Mouse (Mus musculus) neural tube, embryonic 11.5 days (tissue): ENCODE results near the gene Adat3. TPM values are rescaled to one million over a fixed set of nuclear protein-coding genes. Genes with fewer than 3 reads are reported as not detected.
"Not testable (repeated sequence)": the region's sequence is repeated elsewhere in the genome, so short reads cannot be mapped to it uniquely, and the experiment has no call there.

Source experiments
- ATAC-seq: fragments of 200-750 bp; cut with Nextera tagmentation; 2 replicates; pipeline ENCODE4 v1.8.0; 2017; ENCODE audit warnings: moderate number of reproducible peaks, mild to moderate bottlenecking, moderate TSS enrichment, moderate library complexity; ENCODE audit not compliant: insufficient read depth, low FRiP score, low TSS enrichment
- DNase-seq: peaks from one replicate; pipeline ENCODE4 v3.0.0-alpha.2; 2015; ENCODE audit warnings: low spot score
- H3K27ac ChIP-seq: fragments of 300-500 bp; sonication (generic); 2 replicates; pipeline ENCODE4 v1.5.1; 2014; ENCODE audit warnings: low read depth, mild to moderate bottlenecking, low read length
- H3K27me3 ChIP-seq: fragments of 300-500 bp; sonication (generic); 2 replicates; pipeline ENCODE4 v1.6.1; 2014; ENCODE audit warnings: mild to moderate bottlenecking, low read length, mixed read lengths; ENCODE audit not compliant: control insufficient read depth, insufficient read depth
- H3K36me3 ChIP-seq: fragments of 300-500 bp; sonication (generic); 2 replicates; pipeline ENCODE4 v1.6.1; 2014; ENCODE audit warnings: mild to moderate bottlenecking, low read length, moderate library complexity, mixed read lengths; ENCODE audit not compliant: control insufficient read depth, insufficient read depth
- H3K4me1 ChIP-seq: fragments of 300-500 bp; sonication (generic); 2 replicates; pipeline ENCODE4 v1.6.1; 2014; ENCODE audit warnings: low read length, mixed read lengths; ENCODE audit not compliant: control insufficient read depth, insufficient read depth
- H3K4me2 ChIP-seq: fragments of 300-500 bp; sonication (generic); 2 replicates; pipeline ENCODE4 v1.6.1; 2014; ENCODE audit warnings: low read depth, mild to moderate bottlenecking, moderate library complexity
- H3K4me3 ChIP-seq: fragments of 300-500 bp; sonication (generic); 2 replicates; pipeline ENCODE4 v1.5.1; 2014; ENCODE audit warnings: low read depth, low read length
- H3K9ac ChIP-seq: fragments of 300-500 bp; sonication (generic); 2 replicates; pipeline ENCODE4 v1.6.1; 2014; ENCODE audit warnings: mild to moderate bottlenecking, low read length
- H3K9me3 ChIP-seq: fragments of 300-500 bp; sonication (generic); 2 replicates; pipeline ENCODE4 v1.6.1; 2016; ENCODE audit warnings: low read length; ENCODE audit not compliant: control insufficient read depth
- WGBS: fragments of 180-500 bp; shearing (Covaris S2); extraction: QIAGEN DNeasy Blood & Tissue Kit; methylation state at CpG from one replicate; pipeline ENCODE4 v1.1.7; 2014; 5-methylcytosine and 5-hydroxymethylcytosine counted together
- polyA plus RNA-seq: library from polyadenylated mRNA; unstranded; fragments of >200 nt; fragmentation: Nextera tagmentation; extraction: Ambion mirVana; gene quantifications from 2 replicates; pipeline ENCODE4 v1.2.1, GENCODE M21; 2014

The Adat3 gene
- polyA plus RNA-seq, 1 experiment from 2014 or later, result 8.0 TPM

DNA sequence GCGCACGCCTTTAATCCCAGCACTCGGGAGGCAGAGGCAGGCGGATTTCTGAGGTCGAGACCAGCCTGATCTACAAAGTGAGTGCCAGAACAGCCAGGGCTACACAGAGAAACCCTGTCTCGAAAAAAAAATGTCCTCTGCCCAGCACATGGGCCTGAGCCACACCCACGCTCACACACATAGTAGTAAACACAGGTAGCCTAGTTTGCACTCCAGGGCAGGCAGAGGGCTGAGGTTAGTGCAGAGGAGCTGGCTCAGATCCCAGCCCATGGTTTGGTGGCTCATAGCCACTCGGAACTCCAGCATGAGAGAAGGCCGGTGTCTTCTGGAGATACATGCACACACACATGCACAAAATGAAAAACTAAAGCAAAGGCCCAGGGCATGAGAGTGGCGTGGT lies 44.3 kb downstream of the Adat3 start:
- no peak for ATAC-seq
- H3K4me2 ChIP-seq, result no peak overlapping the region
- DNase-seq, result no peak
- H3K36me3 ChIP-seq, result peaks cover 19% of the 10 kb centered on the region
- H3K27ac ChIP-seq, result no peak overlapping the region
- H3K9ac ChIP-seq, result no peak overlapping the region
- H3K4me3 ChIP-seq, result no peak overlapping the region
- H3K9me3 ChIP-seq, result no peaks in the 10 kb centered on the region
- 0 out of 2 replicates have a peak, but pooled peaks cover 3% of the 10 kb centered on the region for H3K4me1 ChIP-seq
- no peaks in the 10 kb centered on the region for H3K27me3 ChIP-seq
- WGBS, result 97% methylated on average over 10 of the region's 10 CpGs

DNA sequence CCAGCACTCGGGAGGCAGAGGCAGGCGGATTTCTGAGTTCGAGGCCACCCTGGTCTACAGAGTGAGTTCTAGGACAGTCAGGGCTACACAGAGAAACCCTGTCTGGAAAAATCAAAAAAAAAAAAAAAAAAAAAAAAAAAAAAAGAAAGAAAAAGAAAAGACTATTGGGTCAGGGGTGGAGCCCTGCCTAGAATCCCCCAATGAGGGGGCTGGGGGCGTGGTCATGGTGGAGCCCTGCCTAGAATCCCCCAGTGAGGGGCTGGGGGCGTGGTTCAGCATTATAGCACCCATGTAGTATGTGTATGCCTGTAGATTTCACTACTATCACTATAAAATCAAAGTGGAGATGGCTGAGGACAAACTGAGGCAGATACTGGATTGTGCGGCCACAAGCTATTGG lies 47.2 kb downstream of the Adat3 start:
- DNase-seq, H3K4me2 ChIP-seq, H3K27me3 ChIP-seq, H3K4me1 ChIP-seq, H3K27ac ChIP-seq, ATAC-seq, H3K4me3 ChIP-seq, H3K9me3 ChIP-seq, H3K9ac ChIP-seq, H3K36me3 ChIP-seq: not testable (repeated sequence)
- 91% methylated on average over 6 of the region's 6 CpGs for WGBS

DNA sequence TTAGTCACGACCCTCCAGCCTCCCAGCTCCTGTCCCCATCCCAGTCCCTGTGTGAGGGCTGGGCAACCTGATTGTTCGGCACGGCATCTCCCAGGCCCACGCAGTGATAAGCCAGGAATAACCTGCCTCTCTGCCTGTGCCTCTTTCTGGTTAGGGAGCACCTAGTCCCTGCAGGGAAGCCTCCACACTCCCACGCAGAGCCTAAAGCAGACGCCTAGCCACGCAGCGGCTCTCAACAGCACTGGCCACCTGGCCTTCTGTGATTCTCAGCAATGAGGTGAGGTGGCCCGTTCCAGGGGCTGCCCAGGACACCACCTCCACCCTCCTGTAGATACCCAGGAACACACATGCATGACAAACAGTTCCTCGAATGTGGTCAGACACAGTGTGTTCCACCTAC lies 47.7 kb downstream of the Adat3 start:
- 96% methylated on average over 10 of the region's 10 CpGs for WGBS
- Histone ChIP-seq H3K9me3 (no peaks in the 10 kb centered on the region), H3K4me3 (no peak overlapping the region), H3K36me3 (peaks cover 3% of the 10 kb centered on the region), H3K9ac (no peak overlapping the region), H3K4me1 (peaks cover 8% of the 10 kb centered on the region), H3K27ac (no peak overlapping the region), H3K27me3 (no peaks in the 10 kb centered on the region), H3K4me2 (no peak overlapping the region)
- ATAC-seq (no peak), DNase-seq (no peak)

DNA sequence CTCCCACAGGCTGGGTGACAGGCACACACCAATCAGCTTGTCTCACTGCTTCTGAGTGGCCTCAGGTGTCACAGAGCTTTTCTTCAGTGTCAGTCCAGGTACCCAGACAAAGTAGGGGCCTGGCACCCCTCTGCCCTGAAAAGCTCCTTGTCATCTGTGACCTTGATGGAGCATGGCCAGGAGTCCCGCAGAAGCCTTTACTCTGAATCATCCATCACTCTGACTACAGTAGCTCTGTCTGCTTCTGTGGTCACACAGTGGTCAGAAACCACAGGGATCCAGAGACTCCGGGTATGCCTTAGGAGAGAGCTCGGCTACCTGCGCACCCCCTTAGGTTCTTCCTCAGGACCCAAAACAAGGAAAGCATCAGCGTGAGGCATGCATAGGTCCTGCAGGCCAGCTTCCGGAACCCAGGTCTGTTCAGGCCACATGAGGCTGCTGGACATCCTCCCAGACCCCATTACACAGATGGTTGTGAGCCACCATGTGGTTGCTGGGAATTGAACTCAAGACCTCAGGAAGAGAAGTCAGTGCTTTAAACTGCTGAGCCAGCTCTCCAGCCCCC lies 50.6 kb downstream of the Adat3 start:
- DNase-seq, result no peak
- Histone ChIP-seq H3K4me3 (no peak overlapping the region), H3K9ac (no peak overlapping the region), H3K36me3 (no peaks in the 10 kb centered on the region), H3K27ac (no peak overlapping the region), H3K4me2 (no peak overlapping the region), H3K27me3 (no peaks in the 10 kb centered on the region), H3K9me3 (no peaks in the 10 kb centered on the region), H3K4me1 (peaks cover 11% of the 10 kb centered on the region)
- 85% methylated on average over 6 of the region's 6 CpGs for WGBS
- ATAC-seq, result no peak

DNA sequence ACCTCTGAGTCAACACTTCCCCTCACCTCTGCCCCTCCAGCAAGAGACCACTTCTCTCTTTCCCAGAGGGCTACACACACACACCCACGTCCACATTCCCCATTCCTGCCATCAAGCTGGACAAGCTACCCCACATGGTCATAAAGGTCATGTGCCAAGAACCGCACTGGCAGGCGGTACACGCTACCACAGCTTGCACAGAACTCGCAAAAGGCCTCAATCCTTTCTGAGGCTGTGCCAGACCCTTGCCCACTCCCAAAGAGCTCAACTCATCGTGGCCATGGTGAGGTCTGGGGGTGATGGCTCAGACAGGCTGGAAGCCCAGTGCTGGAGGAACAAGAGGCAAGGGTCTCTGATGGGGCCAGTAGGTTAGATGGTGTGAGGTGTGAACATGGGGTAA lies 52.2 kb downstream of the Adat3 start:
- 87% methylated on average over 6 of the region's 6 CpGs for WGBS
- no peak for DNase-seq
- Histone ChIP-seq H3K9me3 (no peaks in the 10 kb centered on the region), H3K36me3 (no peaks in the 10 kb centered on the region), H3K4me2 (peak overlapping the region; percentile 92), H3K9ac (no peak overlapping the region), H3K27me3 (no peaks in the 10 kb centered on the region), H3K4me1 (peaks cover 8% of the 10 kb centered on the region), H3K27ac (no peak overlapping the region), H3K4me3 (no peak overlapping the region)
- no peak for ATAC-seq

DNA sequence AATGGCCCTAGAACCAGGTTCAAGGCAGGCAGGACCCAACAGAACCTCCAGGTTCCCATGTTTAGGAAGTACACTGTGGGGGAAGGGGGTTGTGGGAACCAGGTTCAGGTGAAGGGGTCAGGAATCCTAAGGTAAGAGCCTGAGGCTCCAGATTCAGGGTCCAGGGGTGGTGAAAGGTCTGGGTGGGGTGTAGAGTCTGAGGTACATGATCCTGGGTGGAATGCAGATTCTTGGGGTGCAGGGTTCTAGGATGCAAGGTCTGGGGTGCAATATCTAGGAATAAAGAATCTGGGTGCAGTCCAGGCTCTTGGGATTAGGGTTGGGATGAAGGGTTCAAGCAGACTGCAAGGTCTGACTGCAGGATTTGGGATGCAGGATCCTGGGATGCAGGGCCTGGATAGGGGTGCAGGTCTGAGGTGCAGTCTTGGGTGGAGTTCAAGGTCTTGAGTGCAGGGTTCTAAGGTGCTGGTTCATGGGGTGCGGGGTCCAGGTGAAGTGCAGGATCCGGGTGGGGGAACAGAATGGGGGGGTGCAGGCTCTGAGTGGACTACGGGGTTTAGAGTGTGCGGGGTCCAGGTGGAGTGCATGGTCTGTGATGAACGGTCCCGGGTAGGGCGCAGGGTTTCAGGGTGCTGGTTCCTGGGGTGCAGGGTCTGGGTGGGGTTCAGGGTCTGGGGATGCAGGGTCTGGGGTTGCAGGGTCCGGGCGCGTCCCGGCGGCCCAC lies 52.9 kb downstream of the Adat3 start:
- Histone ChIP-seq H3K9me3 (no peaks in the 10 kb centered on the region), H3K4me2 (peak overlapping the region; percentile 92), H3K4me1 (peaks cover 8% of the 10 kb centered on the region), H3K9ac (peak overlapping the region; percentile 95), H3K27me3 (no peaks in the 10 kb centered on the region), H3K36me3 (no peaks in the 10 kb centered on the region), H3K27ac (0 out of 2 replicates have a peak overlapping the region, but pooled peaks have one; percentile 58), H3K4me3 (peak overlapping the region; percentile 92)
- DNase-seq (no peak), ATAC-seq (peak; percentile 48)
- 3% methylated on average over 12 of the region's 12 CpGs for WGBS

DNA sequence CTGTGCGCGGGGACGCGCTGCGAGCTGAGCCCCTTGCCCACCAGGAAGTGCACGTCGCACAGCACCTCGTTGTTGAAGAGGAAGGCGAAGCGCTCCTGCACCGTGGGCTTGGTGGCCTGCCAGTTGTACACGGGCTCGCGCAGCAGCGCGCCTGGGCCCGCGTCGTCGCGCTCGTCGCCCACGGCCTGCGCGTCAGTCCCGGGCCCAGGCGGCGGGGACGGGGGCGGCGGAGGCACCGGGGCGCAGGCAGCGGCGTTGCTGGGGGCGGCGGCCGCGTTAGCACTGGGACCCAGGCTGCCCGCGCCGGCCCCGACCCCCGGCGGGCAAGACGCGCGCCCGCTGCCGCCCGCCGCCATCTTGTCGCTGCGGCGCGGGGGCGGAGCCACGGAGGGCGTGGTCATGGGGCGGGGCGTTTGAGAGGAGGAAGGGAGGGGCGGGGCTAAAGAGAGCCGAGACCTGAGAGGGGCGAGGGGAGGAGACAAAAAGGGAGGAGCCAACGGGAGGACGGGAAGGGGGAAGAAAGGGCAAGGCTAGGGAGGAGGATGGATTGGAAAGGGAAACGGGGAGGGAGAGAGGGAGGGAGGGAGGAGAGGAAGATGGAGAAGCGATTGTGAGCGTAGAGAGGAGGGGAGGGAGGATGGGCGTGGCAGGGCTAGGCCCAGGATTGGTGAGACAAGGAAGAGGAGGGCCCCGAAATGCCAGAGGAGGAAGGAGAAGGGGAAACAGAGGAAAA lies 53.6 kb downstream of the Adat3 start:
- no peaks in the 10 kb centered on the region for H3K27me3 ChIP-seq
- peak; percentile 65 for ATAC-seq
- peaks cover 8% of the 10 kb centered on the region for H3K4me1 ChIP-seq
- peak overlapping the region; percentile 92 for H3K4me3 ChIP-seq
- DNase-seq, result peak; percentile 98
- H3K9ac ChIP-seq, result peak overlapping the region; percentile 95
- peak overlapping the region; percentile 92 for H3K4me2 ChIP-seq
- peak overlapping the region; percentile 78 for H3K27ac ChIP-seq
- WGBS, result under 1% methylated on average over 71 of the region's 72 CpGs
- no peaks in the 10 kb centered on the region for H3K9me3 ChIP-seq
- no peaks in the 10 kb centered on the region for H3K36me3 ChIP-seq

DNA sequence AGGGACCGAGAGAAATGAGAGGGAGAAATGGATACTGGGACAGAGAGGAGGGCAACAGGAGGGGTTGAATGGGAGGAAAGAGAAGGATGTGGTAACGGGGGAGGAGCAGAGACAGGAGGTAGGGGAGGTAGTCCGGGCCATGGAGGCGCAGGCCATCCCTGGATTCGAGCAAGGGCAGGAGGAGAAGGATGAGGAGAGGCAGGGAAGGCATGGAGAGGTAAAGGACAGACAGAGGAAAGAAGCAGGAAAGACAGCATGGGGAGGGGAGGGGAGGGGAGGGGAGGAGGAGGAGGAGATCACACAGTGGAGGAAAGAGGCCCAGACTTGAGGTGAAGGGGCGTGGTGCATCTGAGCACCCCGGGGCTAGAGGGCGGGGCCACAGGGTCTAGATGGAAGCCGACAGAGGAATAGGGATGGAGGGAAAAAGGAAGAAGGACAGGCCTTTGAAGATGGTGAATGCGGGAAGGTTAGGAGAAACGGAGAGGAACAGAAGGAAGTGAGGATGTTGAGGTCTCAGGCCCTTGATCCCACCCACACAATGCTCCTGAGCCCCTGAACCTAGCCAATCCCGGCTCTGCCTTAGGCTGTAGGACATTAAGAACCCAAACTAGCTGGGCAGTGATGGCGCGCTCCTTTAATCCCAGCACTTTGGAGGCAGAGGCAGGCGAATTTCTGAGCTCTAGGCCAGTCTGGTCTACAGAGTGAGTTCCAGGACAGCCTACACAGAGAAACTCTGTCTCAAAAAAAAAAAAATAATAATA lies 54.4 kb downstream of the Adat3 start, which contains the start of gene Btbd2:
Gene Btbd2, minus strand, starts transcription at position 209 of the 761 bp plus-strand sequence.
- Histone ChIP-seq H3K27me3 (no peaks in the 10 kb centered on the region), H3K27ac (peak within 1 kb of the TSS; percentile 78), H3K4me1 (peaks cover 8% of the 10 kb centered on the region), H3K36me3 (no peaks in the 10 kb centered on the region), H3K4me2 (peak within 1 kb of the TSS; percentile 92), H3K4me3 (peak within 1 kb of the TSS; percentile 92), H3K9me3 (no peaks in the 10 kb centered on the region), H3K9ac (peak within 1 kb of the TSS; percentile 95)
- WGBS, result 19% methylated on average over 15 of the region's 15 CpGs
- ATAC-seq (peak; percentile 20), DNase-seq (no peak)
